Mouse (Mus musculus) spleen, adult 10 weeks (tissue): ENCODE data around the gene Krt14. TPM values are rescaled to one million over a fixed set of nuclear protein-coding genes. Genes with fewer than 3 reads are reported as not detected.

ENCODE experiments used
- polyA plus RNA-seq: library from polyadenylated mRNA; stranded (reverse); fragments of 350-450 nt; fragmentation: Illumina TruSeq; extraction: RNeasy Lipid Tissue Mini Kit (QIAGEN cat#74804); gene quantifications from one replicate; pipeline ENCODE4 v1.2.3, GENCODE M21; 2015; ENCODE audit warnings: low replicate concordance; ENCODE audit not compliant: insufficient read depth

Krt14 gene
- polyA plus RNA-seq, result not detected

DNA sequence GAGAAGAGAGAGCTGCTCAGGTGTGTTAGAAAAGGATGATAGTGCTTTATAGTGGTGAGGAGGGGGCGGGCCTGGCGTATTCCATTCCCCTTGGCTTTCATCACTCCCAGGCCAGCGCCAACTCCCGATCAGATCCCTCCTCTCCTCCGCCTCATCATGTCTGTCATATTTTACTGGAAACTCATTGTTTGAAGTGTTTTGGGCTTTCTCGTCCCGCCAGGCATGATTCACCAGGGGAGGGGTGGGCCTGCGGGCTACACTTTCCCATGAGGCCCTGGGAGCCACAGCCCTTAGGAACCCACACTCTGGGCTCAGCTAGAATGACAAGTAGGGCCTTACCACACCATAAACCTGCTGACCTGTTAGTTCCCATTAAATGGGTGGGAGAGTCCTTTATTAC is at the start of gene Krt14:
Gene Krt14 (minus strand): TSS at position 51 of the 400 bp plus-strand sequence.

GRCm38 (mm10) chr11:100248852-100249465 is 41.6 kb upstream of the Krt14 start, which contains the start of gene Krt16:
Gene Krt16, minus strand, starts transcription at chr11:100248902.

DNA sequence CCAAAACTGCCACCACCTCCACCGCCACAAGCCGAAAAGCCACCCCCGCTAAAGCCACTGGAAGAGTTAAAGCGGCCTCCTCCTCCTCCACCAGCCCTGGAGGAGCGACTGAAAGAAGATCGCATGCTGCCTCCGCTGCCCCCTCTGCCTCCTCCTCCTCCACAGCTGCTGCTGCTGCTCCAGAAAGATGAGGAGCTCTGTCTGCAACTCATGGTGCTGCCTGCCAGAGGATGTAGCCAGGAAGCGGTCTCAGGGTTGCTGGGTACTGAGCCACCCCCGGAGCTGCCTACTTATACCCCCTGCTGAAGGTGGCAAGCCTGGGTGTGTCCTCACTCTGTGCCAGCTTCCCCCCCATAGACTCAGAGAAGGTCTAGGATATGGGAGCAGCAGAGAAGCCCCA is 14.4 kb downstream of the Krt14 start, which contains the start of gene Krt9:
Gene Krt9 (minus strand): TSS at position 255 of the 400 bp plus-strand sequence.

Other genes starting within 250 kb of the Krt14 start
- not detected for gene Krtap29-1, start 228.5 kb downstream of the Krt14 start, polyA plus RNA-seq
- gene Krtap16-1, start 221.0 kb downstream of the Krt14 start, polyA plus RNA-seq, result not detected
- gene Krtap17-1, start 213.6 kb downstream of the Krt14 start, polyA plus RNA-seq, result not detected
- gene Krt33a, start 191.3 kb downstream of the Krt14 start, polyA plus RNA-seq, result not detected
- gene Krt33b, start 177.7 kb downstream of the Krt14 start, polyA plus RNA-seq, result not detected
- gene Krt34, start 166.0 kb downstream of the Krt14 start, polyA plus RNA-seq, result not detected
- gene Krt31, start 157.0 kb downstream of the Krt14 start, polyA plus RNA-seq, result not detected
- not detected for gene Krt32, start 119.3 kb downstream of the Krt14 start, polyA plus RNA-seq
- not detected for gene Krt35, start 111.3 kb downstream of the Krt14 start, polyA plus RNA-seq
- gene Krt36, start 101.9 kb downstream of the Krt14 start, polyA plus RNA-seq, result not detected
- gene Krt13, start 86.0 kb downstream of the Krt14 start, polyA plus RNA-seq, result not detected
- not detected for gene Krt15, start 71.6 kb downstream of the Krt14 start, polyA plus RNA-seq
- 0.37 TPM for gene Krt19, start 58.9 kb downstream of the Krt14 start, polyA plus RNA-seq
- gene Krt9, start 14.3 kb downstream of the Krt14 start, polyA plus RNA-seq, result not detected
- not detected for gene Krt16, start 41.4 kb upstream of the Krt14 start, polyA plus RNA-seq
- gene Krt17, start 53.5 kb upstream of the Krt14 start, polyA plus RNA-seq, result not detected
- gene Krt42, start 62.3 kb upstream of the Krt14 start, polyA plus RNA-seq, result not detected
- gene Eif1, start 112.3 kb upstream of the Krt14 start, polyA plus RNA-seq, result 1,360 TPM
- not detected for gene Gast, start 126.9 kb upstream of the Krt14 start, polyA plus RNA-seq
- 28.3 TPM for gene Hap1, start 148.6 kb upstream of the Krt14 start, polyA plus RNA-seq
- 19.0 TPM for gene Jup, start 190.2 kb upstream of the Krt14 start, polyA plus RNA-seq
- 5.2 TPM for gene P3h4, start 207.3 kb upstream of the Krt14 start, polyA plus RNA-seq
- gene Fkbp10, start 208.1 kb upstream of the Krt14 start, polyA plus RNA-seq, result 5.2 TPM
- 53.8 TPM for gene Nt5c3b, start 234.3 kb upstream of the Krt14 start, polyA plus RNA-seq
- gene Klhl10, start 234.4 kb upstream of the Krt14 start, polyA plus RNA-seq, result 0.41 TPM